Mouse (Mus musculus) cortical plate, adult 2 months (tissue): ENCODE data around the gene Cybc1.

Source experiments
- CTCF ChIP-seq: fragments of 200-500 bp; IDR thresholded peaks from 2 replicates; pipeline ENCODE4 v1.5.1; 2011; ENCODE audit warnings: mild to moderate bottlenecking, control low read depth, low read length; ENCODE audit not compliant: insufficient read depth; ENCODE audit errors: extremely low read depth
- POLR2A ChIP-seq: fragments of 200-500 bp; IDR thresholded peaks from 2 replicates; pipeline ENCODE4 v1.6.1; 2011; ENCODE audit warnings: mild to moderate bottlenecking, low read length, control low read depth; ENCODE audit not compliant: insufficient read depth; ENCODE audit errors: extremely low read depth

- TF ChIP-seq POLR2A (no peak), CTCF (no peak)
Observed at GRCm38 (mm10) chr11:121189681-121190080, 39.4 kb downstream of the Cybc1 start.
